Mouse (Mus musculus) CD4-positive, CD25-positive, alpha-beta regulatory T cell, adult 2 months (primary cell): ENCODE results near the gene Fam92b.

Source experiments
- DNase-seq: peaks from one replicate; pipeline ENCODE4 v3.0.0-alpha.2; 2012; ENCODE audit warnings: low read depth, low spot score

Gene Fam92b

GRCm38 (mm10) chr8:120152636-120153035 is 24.6 kb downstream of the Fam92b start:
- no peak for DNase-seq

DNA sequence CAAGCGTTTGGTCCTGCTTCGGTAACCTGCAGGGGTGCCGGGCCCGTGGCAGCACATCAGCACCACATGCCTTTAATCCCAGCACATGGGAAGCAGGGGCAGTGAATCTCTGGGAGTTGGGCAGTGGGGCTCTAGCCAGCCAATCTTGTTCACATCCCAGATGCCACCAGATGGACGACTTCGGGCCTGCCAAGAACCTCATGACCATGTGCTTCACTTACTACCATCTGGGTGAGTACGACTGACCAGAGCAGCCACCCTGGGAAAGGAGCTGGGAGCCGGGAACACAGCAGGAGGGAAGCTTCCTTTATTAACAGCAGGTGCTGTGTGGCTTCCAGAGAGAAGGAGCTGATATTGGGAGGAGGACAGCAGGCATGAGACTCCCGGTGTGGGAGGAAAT is 26.1 kb downstream of the Fam92b start:
- DNase-seq: no peak

GRCm38 (mm10) chr8:120150028-120150427 is 27.2 kb downstream of the Fam92b start:
- DNase-seq: no peak

DNA sequence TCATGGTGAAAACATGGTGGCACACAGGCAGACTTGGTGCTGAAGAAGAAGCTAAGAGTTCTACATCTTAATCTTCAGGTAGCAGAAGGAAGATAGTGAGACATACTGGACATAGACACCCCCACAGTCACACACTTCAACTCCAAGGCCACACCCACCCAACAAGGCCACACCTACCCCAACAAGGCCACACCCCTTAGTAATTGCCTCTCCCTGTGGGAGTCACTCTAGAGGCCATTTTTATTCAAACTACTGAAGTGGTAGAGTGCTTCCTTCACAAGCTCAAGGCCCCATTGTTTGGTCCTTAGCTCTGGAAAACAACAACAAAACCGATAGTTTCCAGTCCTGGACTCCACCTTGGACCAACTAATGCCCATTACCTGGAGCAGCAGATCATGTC is 31.2 kb downstream of the Fam92b start:
- no peak for DNase-seq

- no peak for DNase-seq
These were observed 32.5 kb downstream of the Fam92b start for GRCm38 (mm10) chr8:120144652-120145301.

DNA sequence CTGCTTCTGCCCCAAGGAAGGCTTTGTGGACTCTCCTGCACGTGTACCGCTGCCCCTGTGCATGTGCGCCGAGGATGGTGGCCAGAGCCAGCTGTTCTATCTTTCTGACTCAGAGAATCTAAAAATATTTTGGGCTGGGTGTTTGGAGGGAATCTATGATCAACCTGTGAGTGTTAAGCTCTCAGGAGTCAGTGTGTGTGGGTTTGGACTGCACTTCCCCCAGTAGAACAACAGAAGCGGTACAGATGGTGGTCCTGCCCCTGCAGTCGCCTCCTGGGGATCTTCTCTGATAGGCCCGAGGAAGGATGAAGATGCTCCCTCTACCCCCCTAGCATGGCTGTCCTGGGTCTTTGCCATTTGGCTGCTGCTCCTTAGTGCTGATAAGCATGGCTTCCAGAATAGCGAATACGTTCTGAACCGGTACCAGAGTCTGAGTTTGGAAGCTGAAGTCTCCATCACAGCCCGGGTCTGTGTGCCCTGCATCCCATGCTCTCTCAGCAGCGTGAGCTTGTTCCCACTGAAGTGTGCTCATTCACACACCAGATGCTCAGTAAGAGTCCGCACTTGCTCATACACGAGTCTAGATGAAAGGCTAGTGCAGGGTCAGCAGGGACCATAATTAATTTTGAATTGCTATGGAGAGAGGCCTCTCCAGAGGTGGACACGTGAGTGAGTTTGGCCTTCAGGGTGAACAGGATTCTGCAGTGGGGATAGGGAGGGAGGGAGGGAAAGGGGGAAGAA is 33.2 kb downstream of the Fam92b start:
- DNase-seq: no peak

DNA sequence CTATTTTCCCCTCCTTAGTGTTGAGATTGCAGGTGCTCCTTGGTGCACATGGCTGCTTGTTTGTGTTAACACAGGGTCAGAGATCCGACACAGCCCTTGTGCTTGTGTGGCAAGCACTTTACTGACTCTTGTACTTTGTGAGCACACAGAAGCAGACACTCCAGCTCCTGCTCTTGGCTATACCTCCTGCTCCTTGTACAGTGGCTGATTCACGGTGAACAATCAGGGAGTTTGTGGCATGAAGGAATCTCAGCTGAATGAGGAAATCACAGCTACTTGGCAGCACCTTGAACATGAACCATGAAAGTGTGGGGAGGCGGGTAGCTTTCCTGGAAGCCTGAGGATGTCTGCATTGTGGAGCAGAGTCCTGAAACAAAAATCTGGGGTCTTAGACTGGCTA is 36.5 kb downstream of the Fam92b start:
- no peak for DNase-seq

GRCm38 (mm10) chr8:120138958-120139357 is 38.3 kb downstream of the Fam92b start:
- DNase-seq: no peak

DNA sequence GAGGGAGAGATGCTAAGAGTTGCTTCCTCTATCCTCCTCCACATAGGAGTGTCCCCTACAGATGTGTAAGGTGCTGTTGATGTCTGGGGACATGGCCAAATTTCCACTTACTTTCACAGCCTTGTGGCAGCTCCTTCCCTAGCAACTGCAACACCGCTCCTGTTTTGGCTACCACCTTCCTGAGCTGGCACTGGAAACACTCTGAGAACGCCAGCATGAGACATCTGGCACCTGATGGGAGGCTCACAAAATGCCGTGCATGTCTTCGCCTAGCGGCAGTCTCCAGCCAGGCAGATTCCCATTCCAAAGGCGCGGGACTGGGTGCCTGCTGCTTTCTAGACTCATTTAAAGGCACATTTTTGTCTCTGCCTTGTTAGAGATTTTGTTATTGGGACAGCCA is 40.6 kb downstream of the Fam92b start:
- DNase-seq: no peak

- no peak for DNase-seq
These were observed 41.6 kb downstream of the Fam92b start for GRCm38 (mm10) chr8:120135687-120136086.

GRCm38 (mm10) chr8:120133169-120133568 is 44.1 kb downstream of the Fam92b start:
- no peak for DNase-seq

DNA sequence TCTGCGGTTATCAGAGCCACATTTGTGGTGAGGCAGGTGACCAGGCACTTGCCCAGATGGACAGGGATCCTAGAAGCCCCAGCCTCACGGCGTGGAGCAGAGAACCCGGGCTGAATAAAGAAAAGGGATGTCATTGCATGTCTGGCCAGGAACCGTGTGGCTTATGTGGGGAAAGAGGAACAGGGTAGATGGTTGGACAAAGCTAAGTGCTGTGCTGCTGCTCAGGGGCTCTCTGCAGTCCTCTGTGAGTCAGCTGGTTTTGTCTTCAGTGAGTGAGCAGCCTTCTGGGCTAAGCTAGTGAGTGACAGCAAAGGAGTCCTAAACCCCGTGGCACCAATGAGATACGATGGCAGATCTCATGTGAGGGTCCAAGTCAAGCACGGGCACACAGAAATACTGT is 46.1 kb downstream of the Fam92b start:
- no peak for DNase-seq

DNA sequence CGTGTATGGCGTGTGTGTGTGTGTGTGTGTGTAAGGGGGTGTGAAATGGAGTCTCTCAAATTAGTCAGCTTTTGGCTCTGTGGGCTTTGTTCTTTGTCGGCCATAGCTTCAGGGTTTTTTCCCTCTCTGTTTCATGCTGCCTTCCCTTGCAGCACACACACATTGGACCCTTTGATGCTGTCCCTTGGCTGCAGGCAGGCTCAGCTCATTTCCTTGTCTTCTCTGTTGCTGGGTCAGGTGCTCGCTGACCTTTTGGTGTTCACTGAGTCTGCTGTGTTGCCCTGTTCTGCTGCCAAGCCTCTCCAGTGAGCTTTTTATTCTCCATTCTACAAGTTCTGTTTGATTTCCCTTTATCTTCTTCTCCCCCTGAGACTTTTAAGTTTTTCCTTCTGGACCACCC is 47.7 kb downstream of the Fam92b start:
- no peak for DNase-seq

GRCm38 (mm10) chr8:120126357-120127161 is 50.7 kb downstream of the Fam92b start:
- no peak for DNase-seq

GRCm38 (mm10) chr8:120124836-120125389 is 52.4 kb downstream of the Fam92b start:
- DNase-seq: no peak

DNA sequence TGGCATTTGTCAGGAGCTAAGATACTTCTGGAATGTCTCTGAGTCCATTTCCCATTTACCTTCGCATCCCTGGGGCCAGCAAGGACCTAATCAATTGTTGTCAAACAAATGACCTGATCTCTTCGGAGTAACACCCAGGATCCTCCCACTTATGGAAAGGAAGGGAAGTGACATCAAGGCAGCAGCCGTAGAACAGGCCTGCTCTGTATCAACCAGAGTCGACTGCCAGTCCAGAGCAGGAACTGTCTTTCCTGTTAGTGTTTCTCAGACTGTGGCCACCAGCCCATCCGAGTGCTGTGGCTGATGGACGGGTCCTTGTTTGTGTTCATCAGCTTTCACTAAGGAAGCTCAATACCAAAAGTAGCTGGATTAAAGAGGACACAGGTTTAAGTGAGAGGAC is 53.0 kb downstream of the Fam92b start:
- DNase-seq: no peak

DNA sequence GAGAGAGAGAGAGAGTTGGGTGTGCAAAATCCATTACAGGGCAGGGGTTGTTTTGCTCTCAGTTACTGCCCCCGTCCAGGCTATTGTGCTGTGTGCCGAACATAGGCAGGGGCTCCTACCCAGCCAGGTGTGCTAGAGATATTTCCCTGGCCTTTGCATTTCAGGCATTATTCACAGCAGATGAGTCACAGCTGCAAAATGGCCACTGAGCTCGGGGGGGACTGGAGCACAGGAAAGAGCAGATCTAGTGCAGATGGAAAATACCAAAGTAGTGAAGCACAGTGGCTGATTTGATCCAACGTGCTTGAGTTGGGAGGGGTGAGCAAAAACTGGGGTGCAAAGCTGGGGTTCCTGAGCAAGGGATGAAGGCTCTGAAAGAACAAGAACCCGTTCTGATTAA is 56.3 kb downstream of the Fam92b start:
- DNase-seq: no peak

DNA sequence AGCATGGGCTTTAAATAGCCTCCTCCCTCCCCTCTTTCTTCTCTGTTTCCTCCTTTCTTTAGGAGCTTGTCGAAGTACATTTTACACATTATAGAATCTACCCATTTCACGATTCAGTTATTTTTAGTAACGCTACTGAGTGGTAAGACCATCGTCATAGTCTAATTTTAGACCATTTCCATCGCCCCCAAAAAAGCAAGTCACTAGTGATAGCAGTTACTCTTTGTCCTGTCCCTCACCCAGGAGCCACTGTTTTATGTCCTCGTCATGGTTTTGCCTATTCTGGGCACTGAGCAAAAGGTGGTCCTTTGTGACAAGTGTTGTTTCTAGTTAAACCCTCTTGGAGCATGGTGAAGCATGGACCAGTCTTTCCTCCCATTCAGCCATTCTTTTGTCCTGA is 57.3 kb downstream of the Fam92b start:
- no peak for DNase-seq

DNA sequence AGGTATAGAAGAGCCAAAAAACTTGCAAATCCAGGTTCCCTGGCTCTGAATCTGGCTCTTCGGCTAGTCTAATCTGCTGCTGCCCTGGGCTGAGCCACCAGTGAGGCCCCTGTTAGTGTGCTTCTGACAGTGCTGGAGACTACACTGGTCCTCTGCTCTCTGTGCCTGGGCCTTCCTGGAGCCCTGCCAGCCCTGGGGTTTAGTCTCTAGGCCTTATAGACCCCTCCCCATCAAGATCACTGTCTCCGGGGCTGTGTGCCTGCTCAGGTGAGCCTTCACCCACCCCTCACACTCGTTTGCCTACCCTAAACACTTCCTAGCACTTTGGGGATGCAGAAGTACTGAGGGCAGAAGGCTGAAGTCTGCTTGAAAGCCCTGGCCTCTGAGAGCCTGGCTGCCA is 57.8 kb downstream of the Fam92b start:
- DNase-seq: no peak

- DNase-seq: no peak
These were observed 58.4 kb downstream of the Fam92b start for GRCm38 (mm10) chr8:120118847-120119246.

- no peak for DNase-seq
These were observed 59.1 kb downstream of the Fam92b start for GRCm38 (mm10) chr8:120118162-120118561.

DNA sequence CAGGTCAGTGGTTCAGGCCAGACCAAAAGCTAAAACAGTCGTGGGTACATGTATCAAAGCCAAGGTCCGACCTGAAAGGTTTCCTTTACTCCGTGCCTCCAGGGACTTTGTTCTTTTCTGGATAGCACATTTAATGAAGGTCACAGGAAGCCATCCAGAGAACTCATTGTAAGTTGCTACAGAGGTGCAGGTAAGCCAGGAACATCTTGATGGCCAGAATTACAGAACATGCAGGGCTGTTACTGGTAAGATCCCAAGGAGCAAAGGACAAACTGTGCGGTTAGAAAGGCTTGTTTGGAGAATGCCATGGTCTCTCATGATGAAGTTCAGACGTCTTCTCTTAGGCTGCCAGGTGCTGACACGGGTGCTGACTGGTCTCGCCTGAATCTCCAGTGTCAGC is 60.7 kb downstream of the Fam92b start:
- no peak for DNase-seq
